Mouse (Mus musculus): Measurements from ENCODE around the gene Msantd2. TPM values are rescaled to one million over a fixed set of nuclear protein-coding genes. Genes with fewer than 3 reads are reported as not detected.

Msantd2 gene
- polyA plus RNA-seq, 1 experiment from 2014 or later: 35.4 TPM

GRCm38 (mm10) chr9:37462764-37463163 is 26.4 kb upstream of the Msantd2 start:
- H3K4me1 ChIP-seq (replicated peaks): peaks cover 48% of the 10 kb centered on the region
- 11% methylated on average over 7 of the region's 7 CpGs for WGBS
- H3K27ac ChIP-seq: no peak overlapping the region
- H3K4me3 ChIP-seq: no peak overlapping the region
- H3K4me2 ChIP-seq: 0 out of 2 replicates have a peak overlapping the region, but pooled peaks have one; percentile 7
- no peaks in the 10 kb centered on the region for H3K36me3 ChIP-seq
- no peak overlapping the region for H3K9ac ChIP-seq
- peaks cover 44% of the 10 kb centered on the region for H3K27me3 ChIP-seq
- H3K9me3 ChIP-seq: no peaks in the 10 kb centered on the region
- no peak for ATAC-seq (ENCODE audit: low FRiP score)

DNA sequence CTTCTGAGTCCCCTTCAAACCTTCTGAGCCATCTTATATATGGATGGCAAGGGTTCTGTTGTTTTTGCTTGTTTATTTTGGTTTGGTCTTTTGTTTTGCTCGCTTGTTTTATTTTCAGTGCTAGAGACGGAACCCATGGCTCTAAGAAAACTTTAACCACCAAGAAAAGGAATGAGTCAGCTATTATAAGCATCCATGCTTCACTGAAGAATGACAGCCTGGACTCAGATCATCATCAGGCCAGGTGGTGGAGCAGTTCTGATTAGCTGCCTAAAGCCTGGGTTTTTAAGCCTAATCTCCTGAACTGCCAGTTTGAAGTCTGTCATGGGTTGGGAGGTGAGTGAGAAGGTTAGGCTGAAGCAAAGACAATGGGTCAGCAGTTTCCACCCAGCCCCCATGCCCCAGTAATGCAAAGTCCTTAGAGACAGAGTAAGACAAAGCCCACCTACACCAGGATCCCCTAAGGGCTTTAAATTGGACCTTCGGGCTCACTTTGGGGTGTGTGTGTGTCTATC is 15.5 kb upstream of the Msantd2 start:
- Histone ChIP-seq H3K4me3 (no peak overlapping the region), H3K27me3 (no peaks in the 10 kb centered on the region), H3K9ac (no peak overlapping the region), H3K4me1 (replicated peaks) (no peaks in the 10 kb centered on the region), H3K4me2 (no peak overlapping the region), H3K27ac (no peak overlapping the region), H3K9me3 (no peaks in the 10 kb centered on the region), H3K36me3 (no peaks in the 10 kb centered on the region)
- no peak for ATAC-seq (ENCODE audit: low FRiP score)
- 78% methylated on average over 3 of the region's 3 CpGs for WGBS

- Histone ChIP-seq H3K9me3 (no peaks in the 10 kb centered on the region), H3K9ac (no peak overlapping the region), H3K4me1 (replicated peaks) (no peaks in the 10 kb centered on the region), H3K36me3 (no peaks in the 10 kb centered on the region), H3K27ac (no peak overlapping the region), H3K4me2 (no peak overlapping the region), H3K27me3 (no peaks in the 10 kb centered on the region), H3K4me3 (no peak overlapping the region)
- 92% methylated on average over 7 of the region's 7 CpGs for WGBS
- no peak for ATAC-seq (ENCODE audit: low FRiP score)
Observed at GRCm38 (mm10) chr9:37474923-37475322, 14.2 kb upstream of the Msantd2 start.

- Histone ChIP-seq H3K4me1 (replicated peaks) (peaks cover 9% of the 10 kb centered on the region), H3K9ac (no peak overlapping the region), H3K27me3 (no peaks in the 10 kb centered on the region), H3K27ac (no peak overlapping the region), H3K36me3 (no peaks in the 10 kb centered on the region), H3K4me2 (no peak overlapping the region), H3K9me3 (no peaks in the 10 kb centered on the region), H3K4me3 (no peak overlapping the region)
- WGBS: 57% methylated on average over 5 of the region's 5 CpGs
- no peak for ATAC-seq (ENCODE audit: low FRiP score)
Observed at GRCm38 (mm10) chr9:37485146-37485545, 4.0 kb upstream of the Msantd2 start.

GRCm38 (mm10) chr9:37488041-37488440 is 1.1 kb upstream of the Msantd2 start:
- Histone ChIP-seq H3K36me3 (no peaks in the 10 kb centered on the region), H3K9me3 (no peaks in the 10 kb centered on the region), H3K4me1 (replicated peaks) (peaks cover 28% of the 10 kb centered on the region), H3K4me2 (peak overlapping the region; percentile 94), H3K27me3 (no peaks in the 10 kb centered on the region), H3K4me3 (peak overlapping the region; percentile 96), H3K27ac (peak overlapping the region; percentile 100), H3K9ac (peak overlapping the region; percentile 97)
- no peak for ATAC-seq (ENCODE audit: low FRiP score)
- 39% methylated on average over 4 of the region's 4 CpGs for WGBS

DNA sequence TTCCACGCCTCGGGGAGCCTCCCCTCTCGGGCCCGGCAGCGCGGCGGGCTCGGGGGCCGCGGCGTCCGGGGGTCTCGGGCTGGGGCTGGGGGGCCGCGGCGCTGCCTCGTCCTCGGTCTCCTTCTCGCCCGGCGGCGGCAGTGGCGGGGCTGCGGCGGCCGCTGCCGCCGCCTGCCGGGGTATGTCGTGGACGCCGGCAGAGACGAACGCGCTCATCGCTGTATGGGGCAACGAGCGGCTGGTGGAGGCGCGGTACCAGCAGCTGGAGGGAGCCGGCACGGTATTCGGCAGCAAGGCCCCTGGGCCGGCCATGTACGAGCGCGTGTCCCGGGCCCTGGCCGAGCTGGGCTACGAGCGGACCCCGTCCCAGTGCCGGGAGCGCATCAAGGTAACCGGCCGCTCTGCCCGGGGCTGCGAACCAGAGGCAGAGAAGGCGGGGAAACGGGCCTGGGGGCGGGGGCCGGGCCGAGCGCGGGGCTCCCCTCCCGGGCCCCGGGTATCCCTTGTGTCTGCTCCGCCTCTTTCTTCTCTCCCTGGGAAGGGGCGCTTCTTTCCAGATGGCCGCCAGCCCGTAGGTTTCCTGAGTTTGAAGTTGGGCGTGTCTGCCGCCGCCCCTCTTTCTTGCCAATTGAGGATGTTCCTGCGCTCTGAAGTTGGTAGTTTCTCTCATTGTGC is 464 bp downstream of the Msantd2 start:
- Histone ChIP-seq H3K27me3 (no peaks in the 10 kb centered on the region), H3K4me1 (replicated peaks) (peaks cover 28% of the 10 kb centered on the region), H3K9ac (peak overlapping the region; percentile 97), H3K4me2 (peak overlapping the region; percentile 94), H3K4me3 (peak overlapping the region; percentile 96), H3K27ac (peak overlapping the region; percentile 100), H3K9me3 (no peaks in the 10 kb centered on the region), H3K36me3 (no peaks in the 10 kb centered on the region)
- under 1% methylated on average over 61 of the region's 75 CpGs for WGBS
- ATAC-seq (ENCODE audit: low FRiP score): peak; percentile 85

DNA sequence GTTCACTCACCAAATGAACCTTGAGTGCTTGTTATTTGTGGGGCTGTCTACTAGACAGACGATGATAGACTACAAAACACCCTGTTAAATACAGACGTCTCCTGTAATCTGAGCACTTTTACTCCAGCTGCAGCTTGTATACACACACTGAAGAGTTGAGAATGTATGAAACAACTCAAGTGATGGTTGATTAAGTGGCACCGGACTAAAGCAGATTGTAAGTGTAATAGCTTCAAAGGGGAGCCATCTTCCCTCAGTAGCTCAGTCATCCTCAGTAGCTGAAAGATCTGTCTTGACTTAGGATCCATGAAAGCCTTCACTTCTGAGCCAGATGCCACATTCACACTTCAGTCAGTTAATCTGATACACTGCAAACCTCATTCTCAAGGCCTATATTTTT is 6.6 kb downstream of the Msantd2 start:
- no peak for ATAC-seq (ENCODE audit: low FRiP score)
- H3K4me2 ChIP-seq: no peak overlapping the region

GRCm38 (mm10) chr9:37496325-37496724 is 7.2 kb downstream of the Msantd2 start:
- no peak for ATAC-seq (ENCODE audit: low FRiP score)
- no peak overlapping the region for H3K27ac ChIP-seq
- no peaks in the 10 kb centered on the region for H3K36me3 ChIP-seq
- H3K4me1 ChIP-seq (replicated peaks): peaks cover 7% of the 10 kb centered on the region; the same call in 1 of the 2 replicates
- H3K9ac ChIP-seq: no peak overlapping the region
- H3K27me3 ChIP-seq: no peaks in the 10 kb centered on the region
- no peak overlapping the region for H3K4me2 ChIP-seq
- H3K9me3 ChIP-seq: no peaks in the 10 kb centered on the region
- H3K4me3 ChIP-seq: no peak overlapping the region

More for the DNA sequence above, 6.6 kb downstream of the Msantd2 start:
- Histone ChIP-seq H3K9me3 (no peaks in the 10 kb centered on the region), H3K27ac (no peak overlapping the region), H3K9ac (no peak overlapping the region), H3K27me3 (no peaks in the 10 kb centered on the region), H3K4me1 (replicated peaks) (peaks cover 13% of the 10 kb centered on the region), H3K36me3 (no peaks in the 10 kb centered on the region), H3K4me3 (no peak overlapping the region)
- 82% methylated on average over 3 of the region's 3 CpGs for WGBS

DNA sequence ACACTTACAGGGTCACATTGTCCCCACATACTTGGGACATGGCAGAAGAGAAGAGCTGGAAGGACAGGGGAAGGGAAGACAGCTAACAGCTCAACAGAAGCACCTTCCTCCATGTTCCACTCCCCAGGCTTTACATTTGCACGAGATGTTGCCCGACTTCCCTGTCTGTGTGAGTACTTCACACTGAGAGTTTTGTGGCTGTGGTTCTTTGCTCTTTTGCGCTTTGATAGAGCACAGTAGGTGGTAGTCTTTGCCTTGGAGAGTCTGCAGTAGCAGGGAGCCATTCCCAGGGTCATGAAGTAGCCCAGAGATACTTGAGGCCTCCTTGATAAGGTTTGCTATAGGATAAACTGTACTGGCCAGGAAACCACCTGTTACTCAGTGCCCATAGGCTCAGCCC is 11.1 kb downstream of the Msantd2 start:
- no peaks in the 10 kb centered on the region for H3K9me3 ChIP-seq
- no peak overlapping the region for H3K27ac ChIP-seq
- H3K27me3 ChIP-seq: no peaks in the 10 kb centered on the region
- ATAC-seq (ENCODE audit: low FRiP score): no peak
- no peak overlapping the region for H3K4me2 ChIP-seq
- 76% methylated on average over 3 of the region's 3 CpGs for WGBS
- no peaks in the 10 kb centered on the region for H3K4me1 ChIP-seq (replicated peaks)
- H3K36me3 ChIP-seq: no peaks in the 10 kb centered on the region
- no peak overlapping the region for H3K4me3 ChIP-seq
- no peak overlapping the region for H3K9ac ChIP-seq

- no peak for ATAC-seq (ENCODE audit: low FRiP score)
Observed at GRCm38 (mm10) chr9:37501170-37501569, 12.1 kb downstream of the Msantd2 start.

DNA sequence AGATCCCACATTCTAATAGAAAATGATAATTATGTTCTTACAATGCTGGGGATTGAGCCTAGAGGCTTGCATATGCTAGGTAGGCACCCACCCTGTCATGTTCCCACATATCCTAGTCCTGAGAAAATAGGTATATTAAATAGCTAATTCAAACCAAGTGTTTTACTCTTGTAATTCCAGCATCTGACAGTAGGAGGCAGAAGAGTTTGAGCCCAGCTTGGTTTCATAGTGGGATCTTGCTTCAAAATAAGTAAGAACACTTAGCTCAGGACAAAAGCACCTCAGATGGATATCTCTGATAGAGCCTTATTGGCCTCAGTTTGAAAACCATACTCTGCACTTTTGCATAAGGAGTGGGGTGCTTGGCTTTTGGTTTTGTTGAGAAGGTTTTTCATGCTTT is 15.2 kb downstream of the Msantd2 start:
- no peak overlapping the region for H3K4me2 ChIP-seq
- no peaks in the 10 kb centered on the region for H3K9me3 ChIP-seq
- no peaks in the 10 kb centered on the region for H3K27me3 ChIP-seq
- H3K4me1 ChIP-seq (replicated peaks): no peaks in the 10 kb centered on the region
- ATAC-seq (ENCODE audit: low FRiP score): no peak
- no peak overlapping the region for H3K9ac ChIP-seq
- no peak overlapping the region for H3K27ac ChIP-seq
- H3K36me3 ChIP-seq: no peaks in the 10 kb centered on the region
- H3K4me3 ChIP-seq: no peak overlapping the region

More at GRCm38 (mm10) chr9:37501170-37501569, 12.1 kb downstream of the Msantd2 start:
- H3K4me2 ChIP-seq: no peak overlapping the region
- no peak overlapping the region for H3K27ac ChIP-seq
- WGBS: 95% methylated on average over 1 of the region's 1 CpGs
- H3K9me3 ChIP-seq: no peaks in the 10 kb centered on the region
- H3K9ac ChIP-seq: no peak overlapping the region
- no peaks in the 10 kb centered on the region for H3K36me3 ChIP-seq
- no peaks in the 10 kb centered on the region for H3K4me1 ChIP-seq (replicated peaks)
- H3K27me3 ChIP-seq: no peaks in the 10 kb centered on the region
- H3K4me3 ChIP-seq: no peak overlapping the region

- Histone ChIP-seq H3K4me3 (no peak overlapping the region), H3K27ac (no peak overlapping the region), H3K9ac (no peak overlapping the region), H3K27me3 (no peaks in the 10 kb centered on the region), H3K4me1 (replicated peaks) (no peaks in the 10 kb centered on the region), H3K4me2 (no peak overlapping the region), H3K36me3 (no peaks in the 10 kb centered on the region), H3K9me3 (no peaks in the 10 kb centered on the region)
- ATAC-seq (ENCODE audit: low FRiP score): no peak
- 95% methylated on average over 1 of the region's 1 CpGs for WGBS
Observed at GRCm38 (mm10) chr9:37506023-37506422, 16.9 kb downstream of the Msantd2 start.

DNA sequence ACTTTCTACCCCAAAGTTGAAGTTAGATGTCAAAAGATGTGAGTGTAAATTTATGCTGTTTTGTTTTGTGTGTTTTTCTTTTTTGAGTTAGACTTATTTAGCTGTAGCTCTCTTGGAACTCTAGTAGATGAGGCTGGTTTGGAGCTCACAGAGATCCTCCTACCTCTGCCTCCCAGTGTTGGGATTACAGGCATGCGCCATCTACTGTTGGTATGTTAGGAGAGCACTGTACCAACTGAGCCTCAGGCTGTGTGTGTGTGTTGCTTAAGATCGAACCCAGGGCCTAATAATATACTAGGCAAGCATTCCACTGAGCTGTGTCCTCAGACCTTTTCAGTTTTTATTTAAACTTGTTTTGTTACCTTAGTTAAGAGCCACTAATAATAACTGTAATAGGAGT is 23.0 kb downstream of the Msantd2 start:
- H3K4me1 ChIP-seq (replicated peaks): peaks cover 9% of the 10 kb centered on the region; the same call in 1 of the 2 replicates
- WGBS: 88% methylated on average over 2 of the region's 2 CpGs
- H3K4me2 ChIP-seq: no peak overlapping the region
- no peak overlapping the region for H3K9ac ChIP-seq
- H3K4me3 ChIP-seq: no peak overlapping the region
- no peaks in the 10 kb centered on the region for H3K36me3 ChIP-seq
- no peaks in the 10 kb centered on the region for H3K27me3 ChIP-seq
- H3K27ac ChIP-seq: no peak overlapping the region
- no peaks in the 10 kb centered on the region for H3K9me3 ChIP-seq
- ATAC-seq (ENCODE audit: low FRiP score): no peak
